Mouse (Mus musculus): Measurements from ENCODE around the gene Tctex1d1. TPM values are rescaled to one million over a fixed set of nuclear protein-coding genes. Genes with fewer than 3 reads are reported as not detected.

The Tctex1d1 gene
- total RNA-seq, 2 experiments from 2014 or later: 1.0 to 1.4 TPM

- intact Hi-C loops (cut with DNase I): no loop called here
- DNase-seq: no peak
These were observed 69.6 kb downstream of the Tctex1d1 start for GRCm38 (mm10) chr4:103048046-103048445.

Other genes with a start within 250 kb of the Tctex1d1 start
- 100 to 1,000 TPM; 205 to 209 TPM for gene Sgip1, start 237.3 kb upstream of the Tctex1d1 start, total RNA-seq (2021)
- not detected for gene Insl5, start 48.2 kb downstream of the Tctex1d1 start, total RNA-seq (2021)
- 10 to 100 TPM; 49.1 to 59.0 TPM for gene Mier1, start 135.8 kb downstream of the Tctex1d1 start, total RNA-seq (2021)
- 10 to 100 TPM; 10.9 TPM for gene Wdr78, start 135.9 kb downstream of the Tctex1d1 start, total RNA-seq (2021)
- 10 to 100 TPM; 10.2 to 10.9 TPM for gene Slc35d1, start 236.6 kb downstream of the Tctex1d1 start, total RNA-seq (2021)

Data from left cerebral cortex, postnatal 4 days (tissue).